Mouse (Mus musculus): ENCODE data around the gene Idi2. TPM values are rescaled to one million over a fixed set of nuclear protein-coding genes. Genes with fewer than 3 reads are reported as not detected.
"Not testable (repeated sequence)": the region's sequence is repeated elsewhere in the genome, so short reads cannot be mapped to it uniquely, and the experiment has no call there.

Gene Idi2
- not detected in 2 replicates for polyA plus RNA-seq (2014; fragmentation: Nextera tagmentation; extraction: Ambion mirVana)

- not testable (repeated sequence) for H3K36me3 ChIP-seq (ENCODE audit: control insufficient read depth, insufficient read depth, low read length)
Measured at GRCm38 (mm10) chr13:8952563-8952962, at the start of gene Idi2. TSS of gene Idi2 (plus strand) at chr13:8952863.

GRCm38 (mm10) chr13:8905986-8906385 is 46.7 kb upstream of the Idi2 start:
- ATAC-seq (ENCODE audit: insufficient number of reproducible peaks, insufficient read depth, low FRiP score, low read depth); H3K9me3 ChIP-seq (ENCODE audit: control insufficient read depth, low read depth, low read length); H3K36me3 ChIP-seq (ENCODE audit: control insufficient read depth, insufficient read depth, low read length); H3K4me2 ChIP-seq (replicated peaks; ENCODE audit: low read depth, low read length); H3K4me3 ChIP-seq (ENCODE audit: low read depth, low read length); H3K27me3 ChIP-seq (ENCODE audit: control insufficient read depth, insufficient read depth, low read length); H3K4me1 ChIP-seq (ENCODE audit: control insufficient read depth, insufficient read depth, low read length); H3K27ac ChIP-seq (ENCODE audit: low read length); H3K9ac ChIP-seq (replicated peaks; ENCODE audit: low read depth, low read length): not testable (repeated sequence)
- WGBS: 78% methylated on average over 2 of the region's 2 CpGs

More at GRCm38 (mm10) chr13:8952563-8952962, at the start of gene Idi2:
- H3K4me1 ChIP-seq (ENCODE audit: control insufficient read depth, insufficient read depth, low read length); H3K9ac ChIP-seq (replicated peaks; ENCODE audit: low read depth, low read length); H3K27ac ChIP-seq (ENCODE audit: low read length); H3K9me3 ChIP-seq (ENCODE audit: control insufficient read depth, low read depth, low read length); H3K4me2 ChIP-seq (replicated peaks; ENCODE audit: low read depth, low read length); H3K4me3 ChIP-seq (ENCODE audit: low read depth, low read length); H3K27me3 ChIP-seq (ENCODE audit: control insufficient read depth, insufficient read depth, low read length); ATAC-seq (ENCODE audit: insufficient number of reproducible peaks, insufficient read depth, low FRiP score, low read depth): not testable (repeated sequence)

- H3K4me2 ChIP-seq (replicated peaks; ENCODE audit: low read depth, low read length); H3K27me3 ChIP-seq (ENCODE audit: control insufficient read depth, insufficient read depth, low read length); H3K27ac ChIP-seq (ENCODE audit: low read length); ATAC-seq (ENCODE audit: insufficient number of reproducible peaks, insufficient read depth, low FRiP score, low read depth); H3K4me1 ChIP-seq (ENCODE audit: control insufficient read depth, insufficient read depth, low read length); H3K9me3 ChIP-seq (ENCODE audit: control insufficient read depth, low read depth, low read length); H3K36me3 ChIP-seq (ENCODE audit: control insufficient read depth, insufficient read depth, low read length); H3K9ac ChIP-seq (replicated peaks; ENCODE audit: low read depth, low read length); H3K4me3 ChIP-seq (ENCODE audit: low read depth, low read length): not testable (repeated sequence)
- WGBS: 90% methylated on average over 8 of the region's 8 CpGs
Measured at GRCm38 (mm10) chr13:8913890-8914289, 38.8 kb upstream of the Idi2 start.

DNA sequence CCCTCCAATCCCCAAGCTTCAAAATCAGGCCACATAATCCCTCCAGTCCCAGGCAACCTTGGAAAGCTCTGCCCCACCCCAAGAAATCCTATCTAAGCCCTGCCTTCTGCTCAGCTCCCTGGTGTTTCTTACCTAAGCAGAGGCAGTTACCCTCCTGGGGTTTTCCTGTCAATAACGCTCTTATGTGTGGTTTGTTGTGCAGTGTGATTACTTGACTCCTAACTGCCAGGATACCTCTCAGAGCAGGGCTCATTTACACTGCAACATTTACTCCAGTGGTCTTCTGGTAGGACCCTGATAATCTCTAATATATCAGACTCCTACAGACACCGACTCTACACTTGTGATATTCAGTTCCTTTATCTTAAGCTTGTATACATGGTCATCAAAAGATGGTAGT is 19.2 kb upstream of the Idi2 start:
- 66% methylated on average over 2 of the region's 2 CpGs for WGBS
- no peak overlapping the region for H3K9ac ChIP-seq (replicated peaks; ENCODE audit: low read depth, low read length)
- no peak overlapping the region for H3K4me3 ChIP-seq (ENCODE audit: low read depth, low read length)
- no peaks in the 10 kb centered on the region for H3K9me3 ChIP-seq (ENCODE audit: control insufficient read depth, low read depth, low read length)
- no peaks in the 10 kb centered on the region for H3K27me3 ChIP-seq (ENCODE audit: control insufficient read depth, insufficient read depth, low read length)
- ATAC-seq (ENCODE audit: insufficient number of reproducible peaks, insufficient read depth, low FRiP score, low read depth): no peak
- no peaks in the 10 kb centered on the region for H3K36me3 ChIP-seq (ENCODE audit: control insufficient read depth, insufficient read depth, low read length)
- no peak overlapping the region for H3K4me2 ChIP-seq (replicated peaks; ENCODE audit: low read depth, low read length)
- no peak overlapping the region for H3K27ac ChIP-seq (ENCODE audit: low read length)
- H3K4me1 ChIP-seq (ENCODE audit: control insufficient read depth, insufficient read depth, low read length): no peaks in the 10 kb centered on the region

GRCm38 (mm10) chr13:8937611-8938140 is 15.0 kb upstream of the Idi2 start:
- not testable (repeated sequence) for H3K4me2 ChIP-seq (replicated peaks; ENCODE audit: low read depth, low read length); H3K27me3 ChIP-seq (ENCODE audit: control insufficient read depth, insufficient read depth, low read length); H3K4me3 ChIP-seq (ENCODE audit: low read depth, low read length); H3K9ac ChIP-seq (replicated peaks; ENCODE audit: low read depth, low read length); H3K9me3 ChIP-seq (ENCODE audit: control insufficient read depth, low read depth, low read length); ATAC-seq (ENCODE audit: insufficient number of reproducible peaks, insufficient read depth, low FRiP score, low read depth); H3K36me3 ChIP-seq (ENCODE audit: control insufficient read depth, insufficient read depth, low read length); H3K27ac ChIP-seq (ENCODE audit: low read length); H3K4me1 ChIP-seq (ENCODE audit: control insufficient read depth, insufficient read depth, low read length)
- WGBS: 69% methylated on average over 6 of the region's 6 CpGs

DNA sequence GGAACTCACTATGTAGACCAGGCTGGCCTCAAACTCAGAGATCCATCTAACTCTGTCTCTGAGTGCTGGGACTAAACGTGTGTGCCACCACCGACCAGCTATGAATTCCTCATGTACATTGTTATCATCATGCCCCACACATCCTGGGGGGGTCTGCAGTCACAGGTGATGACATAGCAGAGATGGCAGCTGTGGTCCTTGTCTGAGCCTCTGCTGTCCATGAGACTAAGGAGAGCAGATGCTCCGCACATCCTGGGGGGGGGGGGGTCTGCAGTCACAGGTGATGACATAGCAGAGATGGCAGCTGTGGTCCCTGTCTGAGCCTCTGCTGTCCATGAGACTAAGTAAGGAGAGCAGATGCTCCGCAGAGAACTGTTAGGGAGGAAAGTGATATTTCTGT is 11.6 kb upstream of the Idi2 start:
- not testable (repeated sequence) for H3K9ac ChIP-seq (replicated peaks; ENCODE audit: low read depth, low read length); ATAC-seq (ENCODE audit: insufficient number of reproducible peaks, insufficient read depth, low FRiP score, low read depth); H3K4me2 ChIP-seq (replicated peaks; ENCODE audit: low read depth, low read length); H3K4me3 ChIP-seq (ENCODE audit: low read depth, low read length); H3K9me3 ChIP-seq (ENCODE audit: control insufficient read depth, low read depth, low read length); H3K27me3 ChIP-seq (ENCODE audit: control insufficient read depth, insufficient read depth, low read length); H3K27ac ChIP-seq (ENCODE audit: low read length); H3K4me1 ChIP-seq (ENCODE audit: control insufficient read depth, insufficient read depth, low read length); H3K36me3 ChIP-seq (ENCODE audit: control insufficient read depth, insufficient read depth, low read length)
- WGBS: 88% methylated on average over 4 of the region's 4 CpGs

- not testable (repeated sequence) for H3K9ac ChIP-seq (replicated peaks; ENCODE audit: low read depth, low read length); H3K36me3 ChIP-seq (ENCODE audit: control insufficient read depth, insufficient read depth, low read length); H3K27ac ChIP-seq (ENCODE audit: low read length); H3K4me3 ChIP-seq (ENCODE audit: low read depth, low read length); H3K9me3 ChIP-seq (ENCODE audit: control insufficient read depth, low read depth, low read length); H3K4me1 ChIP-seq (ENCODE audit: control insufficient read depth, insufficient read depth, low read length); H3K27me3 ChIP-seq (ENCODE audit: control insufficient read depth, insufficient read depth, low read length); ATAC-seq (ENCODE audit: insufficient number of reproducible peaks, insufficient read depth, low FRiP score, low read depth); H3K4me2 ChIP-seq (replicated peaks; ENCODE audit: low read depth, low read length)
- 22% methylated on average over 1 of the region's 5 CpGs for WGBS
Measured at GRCm38 (mm10) chr13:8941701-8942100, 11.0 kb upstream of the Idi2 start.

GRCm38 (mm10) chr13:8943828-8944227 is 8.8 kb upstream of the Idi2 start:
- ATAC-seq (ENCODE audit: insufficient number of reproducible peaks, insufficient read depth, low FRiP score, low read depth); H3K9me3 ChIP-seq (ENCODE audit: control insufficient read depth, low read depth, low read length); H3K4me1 ChIP-seq (ENCODE audit: control insufficient read depth, insufficient read depth, low read length); H3K4me3 ChIP-seq (ENCODE audit: low read depth, low read length); H3K9ac ChIP-seq (replicated peaks; ENCODE audit: low read depth, low read length); H3K27ac ChIP-seq (ENCODE audit: low read length); H3K4me2 ChIP-seq (replicated peaks; ENCODE audit: low read depth, low read length); H3K36me3 ChIP-seq (ENCODE audit: control insufficient read depth, insufficient read depth, low read length); H3K27me3 ChIP-seq (ENCODE audit: control insufficient read depth, insufficient read depth, low read length): not testable (repeated sequence)
- WGBS: no CpG with 5 or more reads among the region's 5 CpGs

- ATAC-seq (ENCODE audit: insufficient number of reproducible peaks, insufficient read depth, low FRiP score, low read depth); H3K4me2 ChIP-seq (replicated peaks; ENCODE audit: low read depth, low read length); H3K36me3 ChIP-seq (ENCODE audit: control insufficient read depth, insufficient read depth, low read length); H3K9ac ChIP-seq (replicated peaks; ENCODE audit: low read depth, low read length); H3K27ac ChIP-seq (ENCODE audit: low read length); H3K4me1 ChIP-seq (ENCODE audit: control insufficient read depth, insufficient read depth, low read length); H3K27me3 ChIP-seq (ENCODE audit: control insufficient read depth, insufficient read depth, low read length); H3K9me3 ChIP-seq (ENCODE audit: control insufficient read depth, low read depth, low read length); H3K4me3 ChIP-seq (ENCODE audit: low read depth, low read length): not testable (repeated sequence)
Measured at GRCm38 (mm10) chr13:8948131-8948530, 4.5 kb upstream of the Idi2 start, which contains the start of gene Gm9745. TSS of gene Gm9745 (minus strand) at chr13:8948231.

All from stomach, embryonic 14.5 days (tissue).